Mouse (Mus musculus) lung, adult 2 months (tissue): ENCODE measurements around the gene Arfrp1. TPM values are rescaled to one million over a fixed set of nuclear protein-coding genes. Genes with fewer than 3 reads are reported as not detected.

ENCODE experiments used
- DNase-seq: peaks from one replicate; pipeline ENCODE4 v3.0.0; 2022
- H3K4me1 ChIP-seq: fragments of 200-500 bp; 2 replicates; pipeline ENCODE4 v1.6.1; 2011; ENCODE audit warnings: low read length; ENCODE audit not compliant: control insufficient read depth, insufficient read depth
- H3K4me3 ChIP-seq: fragments of 200-500 bp; replicated peaks from 2 replicates; pipeline ENCODE3; 2011; ENCODE audit warnings: low read depth, mild to moderate bottlenecking, control low read depth, low read length; ENCODE audit errors: extremely low read depth
- CTCF ChIP-seq: fragments of 200-500 bp; IDR thresholded peaks from 2 replicates; pipeline ENCODE4 v1.5.1; 2011; ENCODE audit warnings: mild to moderate bottlenecking, low read length, control low read depth; ENCODE audit not compliant: insufficient read depth
- POLR2A ChIP-seq: fragments of 200-500 bp; IDR thresholded peaks from 2 replicates; pipeline ENCODE4 v1.6.1; 2011; ENCODE audit warnings: low read depth, mild to moderate bottlenecking, control low read depth, low read length, borderline replicate concordance; ENCODE audit errors: extremely low read depth
- WGBS: fragments of 180-500 bp; shearing (Covaris S2); methylation state at CpG from one replicate; pipeline ENCODE4 v1.1.7; 2018; 5-methylcytosine and 5-hydroxymethylcytosine counted together
- polyA plus RNA-seq: library from polyadenylated mRNA; depleted of rRNA; stranded (reverse); fragments of >200 nt; gene quantifications from 2 replicates; pipeline ENCODE4 v1.2.3, GENCODE M21; 2012

Gene Arfrp1
- polyA plus RNA-seq, 1 experiment, result 42.9 TPM

DNA sequence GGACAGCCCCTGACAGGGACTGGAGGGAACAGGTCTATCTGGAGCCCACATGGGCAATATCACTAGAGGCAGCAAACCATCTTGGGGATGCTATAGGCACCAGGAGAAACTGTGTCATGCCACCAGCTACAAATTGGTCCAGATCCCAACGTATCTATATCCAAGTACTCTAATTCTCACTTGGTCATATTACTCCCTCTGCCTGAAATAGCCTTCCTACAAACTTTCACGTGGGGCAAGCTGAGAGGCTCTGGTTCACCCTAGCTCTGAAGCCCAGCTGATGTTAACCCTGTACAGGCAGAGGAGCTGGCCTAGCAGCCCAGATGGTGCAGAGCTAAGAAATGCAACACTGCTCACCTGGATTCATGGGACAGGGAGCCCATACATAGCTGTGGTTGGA, 26.3 kb upstream of the Arfrp1 start:
- 72% methylated on average over 2 of the region's 2 CpGs for WGBS
- H3K4me1 ChIP-seq, result no peaks in the 10 kb centered on the region
- TF ChIP-seq POLR2A, result no peak
- H3K4me3 ChIP-seq, result no peak overlapping the region
- DNase-seq, result no peak

DNA sequence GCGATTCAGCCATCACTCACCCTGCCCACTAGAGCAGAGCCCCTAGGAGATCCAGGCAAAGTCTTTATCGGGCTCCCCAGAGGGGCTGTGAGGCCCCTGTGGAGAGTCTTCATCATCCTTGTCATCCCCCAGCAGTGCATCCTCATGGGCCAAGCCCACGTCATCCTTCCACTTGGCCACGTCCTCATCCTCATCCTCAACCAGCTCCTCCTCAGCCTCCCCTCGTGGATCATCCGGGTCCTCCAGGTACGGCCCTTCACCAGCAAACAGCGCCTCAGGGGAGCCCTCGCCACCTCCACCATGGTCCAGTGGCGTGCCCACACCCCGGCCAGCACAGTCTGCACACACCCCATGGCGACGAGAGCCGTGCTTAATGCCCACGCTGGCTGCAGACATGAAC, 25.8 kb upstream of the Arfrp1 start:
- WGBS, result 90% methylated on average over 15 of the region's 15 CpGs
- no peaks in the 10 kb centered on the region for H3K4me1 ChIP-seq
- TF ChIP-seq CTCF (no peak), POLR2A (no peak)
- DNase-seq, result no peak
- H3K4me3 ChIP-seq, result no peak overlapping the region

DNA sequence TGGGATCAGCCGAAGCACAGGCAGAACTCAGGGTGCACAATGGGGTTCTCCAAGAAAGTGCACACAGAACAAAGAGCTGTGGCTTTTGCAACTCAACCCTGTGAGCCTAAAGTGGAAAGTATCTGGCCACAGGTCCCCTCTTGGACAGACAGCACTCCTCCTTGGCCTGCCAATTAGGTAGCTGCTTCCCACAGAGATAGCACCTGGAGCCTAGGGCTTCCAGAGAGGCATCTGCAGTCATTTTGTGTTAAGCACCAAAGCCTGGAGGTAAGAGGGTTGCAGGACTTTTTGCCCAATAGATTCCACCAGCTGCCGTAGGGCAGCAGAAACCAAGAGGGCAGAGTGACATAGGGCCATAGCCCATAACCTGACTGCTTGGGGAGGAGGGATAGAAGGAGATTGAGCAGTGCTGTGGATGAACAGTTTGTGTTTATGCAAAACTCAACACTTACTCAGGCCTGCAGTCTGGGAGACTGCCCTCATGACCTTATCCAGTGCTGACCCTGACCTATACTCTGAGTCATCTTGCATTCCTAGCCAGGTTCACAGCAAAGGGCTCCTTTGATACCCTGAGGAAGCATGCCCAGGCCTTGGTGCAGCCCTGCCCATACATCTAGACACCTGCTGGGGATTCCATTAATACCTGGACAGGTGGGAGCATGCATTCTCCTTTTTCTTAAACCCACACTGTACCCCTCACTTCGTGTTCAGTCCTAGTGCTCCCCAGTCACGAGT, 25.1 kb upstream of the Arfrp1 start:
- H3K4me3 ChIP-seq, result no peak overlapping the region
- 72% methylated on average over 4 of the region's 4 CpGs for WGBS
- TF ChIP-seq POLR2A (no peak), CTCF (no peak)
- H3K4me1 ChIP-seq, result no peaks in the 10 kb centered on the region
- no peak for DNase-seq

DNA sequence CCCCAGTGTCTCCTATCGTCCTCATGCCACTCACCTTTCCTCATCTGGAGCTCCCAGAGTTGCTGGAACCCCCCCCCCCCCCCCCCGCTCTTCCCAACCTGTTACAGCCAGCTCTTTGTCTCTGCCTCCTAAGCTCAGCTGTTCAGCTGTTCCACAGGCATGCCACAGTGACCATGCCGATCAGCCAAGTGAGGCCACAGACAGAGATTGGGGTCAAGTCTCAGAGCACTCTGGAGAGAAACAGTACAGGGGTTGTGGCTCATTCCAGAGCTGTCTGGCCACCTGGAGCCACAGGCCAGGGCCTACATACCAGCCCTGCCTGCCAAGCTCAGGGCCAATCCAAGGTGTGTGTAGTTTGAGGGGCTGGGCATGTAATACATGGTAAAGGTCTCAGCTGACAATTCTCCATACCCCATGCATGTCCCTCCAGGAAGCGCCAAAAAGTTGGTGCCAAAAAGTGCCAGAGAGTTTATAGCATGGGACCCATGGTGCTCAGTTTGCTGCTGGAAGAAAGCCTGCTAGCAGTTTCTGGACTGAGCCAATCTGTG, 21.5 kb upstream of the Arfrp1 start:
- 80% methylated on average over 4 of the region's 4 CpGs for WGBS
- Histone ChIP-seq H3K4me3 (no peak overlapping the region), H3K4me1 (peaks cover 3% of the 10 kb centered on the region; the same call in 1 of the 2 replicates)
- no peak for TF ChIP-seq CTCF
- TF ChIP-seq POLR2A, result no peak
- DNase-seq, result no peak

DNA sequence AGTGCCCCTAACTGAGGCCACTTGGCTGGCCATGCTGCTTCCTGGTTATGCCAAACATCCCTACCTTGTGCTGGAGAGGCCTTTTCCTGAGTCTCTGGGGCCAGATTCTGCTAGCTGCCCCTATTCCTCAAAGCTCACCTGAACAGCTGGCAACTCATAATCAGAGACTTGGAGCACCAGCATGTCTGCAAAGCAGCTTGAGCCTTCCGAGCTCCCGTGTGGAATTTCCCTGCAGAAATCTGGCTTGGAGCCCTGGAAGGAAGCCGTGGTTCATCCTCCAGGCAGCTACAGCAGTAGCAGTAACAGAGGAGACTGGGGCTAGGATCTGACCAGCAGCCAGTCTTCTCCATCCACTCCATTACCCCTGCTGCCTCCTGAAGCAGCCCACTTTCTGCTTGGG, 20.7 kb upstream of the Arfrp1 start:
- H3K4me3 ChIP-seq, result no peak overlapping the region
- no peak for DNase-seq
- H3K4me1 ChIP-seq, result peaks cover 3% of the 10 kb centered on the region; the same call in 1 of the 2 replicates
- TF ChIP-seq POLR2A, result no peak
- TF ChIP-seq CTCF, result no peak
- 23% methylated on average over 3 of the region's 3 CpGs for WGBS

DNA sequence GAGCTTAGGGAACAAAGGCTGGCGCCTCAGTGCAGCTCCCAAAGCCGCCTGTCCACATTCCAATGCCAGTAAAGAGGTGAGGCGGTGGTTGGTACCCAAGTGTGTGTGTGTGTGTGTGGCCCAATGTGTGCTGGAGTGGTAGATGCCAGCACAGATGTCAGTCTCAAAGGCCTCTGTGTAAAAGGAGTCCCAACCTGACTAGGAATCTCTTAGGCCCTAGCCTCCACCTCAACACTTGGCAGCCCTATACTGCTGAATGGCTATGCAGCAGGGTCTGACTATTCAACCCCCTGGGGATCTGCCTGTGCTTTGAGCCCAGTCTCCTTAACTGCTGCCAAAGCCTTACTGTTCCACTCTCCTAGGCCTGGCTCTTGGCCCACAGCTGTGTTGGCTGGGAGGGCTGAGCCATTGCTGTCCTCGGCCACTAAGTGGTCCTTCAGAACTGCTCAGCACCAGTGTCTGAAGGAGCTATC, 19.8 kb upstream of the Arfrp1 start:
- no peak for TF ChIP-seq CTCF
- 0 out of 2 replicates have a peak, but pooled peaks have one; percentile 16 for TF ChIP-seq POLR2A
- no peak overlapping the region for H3K4me3 ChIP-seq
- peaks cover 3% of the 10 kb centered on the region; the same call in 1 of the 2 replicates for H3K4me1 ChIP-seq
- peak; percentile 57 for DNase-seq
- WGBS, result 78% methylated on average over 4 of the region's 4 CpGs

DNA sequence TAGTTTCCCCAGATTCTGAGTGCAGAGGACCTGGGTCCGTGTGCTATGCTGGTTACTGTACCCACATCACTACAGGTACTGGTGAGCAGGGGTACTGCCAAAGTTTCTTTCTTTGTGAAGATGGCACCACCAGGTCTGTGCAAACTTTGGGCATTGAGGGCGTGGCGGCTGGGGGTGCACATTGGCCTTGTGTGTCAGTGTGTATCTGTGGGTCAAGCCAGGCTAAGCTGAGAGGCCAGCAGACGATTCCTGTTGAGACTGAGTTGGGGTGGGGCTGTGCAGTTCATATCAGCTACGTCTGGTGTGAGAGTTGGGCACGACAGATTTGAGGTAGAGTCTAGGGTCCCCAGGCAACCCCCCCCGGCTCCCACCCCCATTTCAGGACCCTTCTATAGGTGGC, 19.3 kb upstream of the Arfrp1 start:
- H3K4me1 ChIP-seq, result peaks cover 3% of the 10 kb centered on the region; the same call in 1 of the 2 replicates
- DNase-seq, result no peak
- 68% methylated on average over 7 of the region's 7 CpGs for whole genome bisulfite sequencing
- TF ChIP-seq CTCF, result no peak
- no peak for TF ChIP-seq POLR2A
- no peak overlapping the region for H3K4me3 ChIP-seq

DNA sequence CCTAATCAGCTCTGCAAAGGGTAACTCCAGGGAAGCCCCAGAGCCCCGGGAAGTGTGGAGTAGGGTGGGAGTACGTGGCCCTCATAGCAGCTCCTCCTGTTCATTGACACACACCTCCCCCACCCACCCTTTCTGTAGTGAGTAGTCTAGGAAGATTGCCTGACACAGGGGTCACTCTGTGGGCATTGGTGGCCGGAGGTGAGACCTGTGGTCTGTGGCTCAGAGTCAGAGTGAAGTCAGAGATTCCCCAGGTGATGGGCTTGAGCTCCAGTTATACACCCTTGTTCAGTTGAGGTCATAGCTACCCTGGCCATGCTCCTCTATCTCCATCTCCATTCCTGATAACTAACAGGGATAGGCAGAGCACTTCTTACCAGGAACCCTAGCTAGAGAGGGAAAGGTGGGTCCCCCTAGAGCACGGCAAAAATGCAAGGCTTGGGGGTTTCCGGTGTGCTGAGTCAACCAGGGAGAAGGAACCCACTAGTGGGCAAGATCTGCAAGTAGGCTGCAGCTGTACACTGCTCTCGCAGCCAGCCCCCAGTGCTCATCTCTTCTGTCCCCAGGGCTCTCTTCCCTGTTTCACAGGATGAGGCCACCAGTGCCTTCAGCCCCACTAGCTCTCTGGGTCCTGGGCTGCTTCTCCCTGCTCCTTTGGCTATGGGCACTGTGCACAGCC, 16.6 kb upstream of the Arfrp1 start:
- no peak for DNase-seq
- 86% methylated on average over 6 of the region's 6 CpGs for WGBS
- TF ChIP-seq POLR2A, result no peak
- no peak for TF ChIP-seq CTCF
- H3K4me3 ChIP-seq, result no peak overlapping the region
- peaks cover 3% of the 10 kb centered on the region; the same call in 1 of the 2 replicates for H3K4me1 ChIP-seq

DNA sequence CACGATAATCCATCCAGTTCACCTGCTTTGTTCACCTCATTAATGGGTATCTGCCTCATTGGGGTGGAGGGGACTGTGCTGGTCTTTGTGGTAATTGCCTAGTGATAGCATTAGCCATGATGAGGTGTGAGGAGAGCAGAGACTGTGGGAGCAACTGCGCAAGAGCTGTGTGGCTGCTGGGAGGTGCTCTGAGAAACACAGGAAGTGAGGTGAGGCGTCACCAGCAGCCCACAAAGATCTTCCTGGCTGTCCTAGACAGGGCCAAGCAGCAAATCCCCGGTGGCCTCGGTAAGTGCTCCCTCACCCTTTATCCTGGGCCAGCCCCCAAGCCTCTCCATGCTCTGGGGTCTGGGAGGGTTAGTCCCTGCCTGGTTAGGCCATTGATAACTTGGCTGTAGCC, 15.9 kb upstream of the Arfrp1 start:
- TF ChIP-seq POLR2A, result no peak
- no peak for TF ChIP-seq CTCF
- Histone ChIP-seq H3K4me1 (peaks cover 3% of the 10 kb centered on the region; the same call in 1 of the 2 replicates), H3K4me3 (no peak overlapping the region)
- WGBS, result 76% methylated on average over 5 of the region's 5 CpGs
- DNase-seq, result no peak
